25 mouse cellular contexts compared by ENCODE assay signal in genomic region chr15:98852071-98852470, GRCm38 (mm10). TPM values are rescaled to one million over a fixed set of nuclear protein-coding genes. Genes with fewer than 3 reads are reported as not detected.
A peak's percentile ranks its signal among the peaks of the same experiment; 100 is the strongest.
DNase-seq lines count a peak whose midpoint lies in the region; TF ChIP-seq lines count a peak whose summit lies in the region.
"Had no signal": no experiment of that assay in that cellular context is flagged by ENCODE, and none has a peak within 500 bp of the region (broad histone marks: within the 10 kb centered on the region; RNA-seq: fewer than 3 reads in every experiment).

No protein-coding gene starts in this region.

- no peak for TF ChIP-seq POLR2A in kidney, adult 2 months (IDR thresholded peaks at IDR 0.05; ENCODE audit: low read depth, low read length)

- TF ChIP-seq CTCF in kidney, adult 2 months (conservative IDR thresholded peaks at IDR 0.05; ENCODE audit: insufficient read depth, insufficient read length, low read depth, low read length) = no peak

- peaks cover 9% of the 10 kb centered on the region for H3K36me3 ChIP-seq in kidney, adult 2 months (ENCODE audit: control insufficient read depth, insufficient read depth, low read length)

- H3K4me1 ChIP-seq in kidney, adult 2 months (ENCODE audit: control insufficient read depth, insufficient read depth, low read length) = no peaks in the 10 kb centered on the region
- H3K4me1 ChIP-seq: embryonic facial prominence, embryonic 10.5 days; embryonic facial prominence, embryonic 13.5 days; hindbrain, embryonic 13.5 days had no signal

- H3K27ac ChIP-seq in kidney, adult 2 months (ENCODE audit: insufficient read depth, low read depth, low read length) = no peak overlapping the region
- H3K27ac ChIP-seq: embryonic facial prominence, embryonic 10.5 days; embryonic facial prominence, embryonic 13.5 days; heart, adult 2 months; hindbrain, embryonic 13.5 days had no signal

- H3K4me3 ChIP-seq in kidney, adult 2 months (ENCODE audit: insufficient read depth, low read depth, low read length) = no peak overlapping the region
- H3K4me3 ChIP-seq: embryonic facial prominence, embryonic 13.5 days; erythroblast, embryonic 14.5 days; heart, adult 2 months; hindbrain, embryonic 13.5 days had no signal

- peak; percentile 31 for DNase-seq in cerebellum, adult 9-11 months
- no peak for DNase-seq in cerebellum, adult 8-10 months
- peak; percentile 6 for DNase-seq in gastrocnemius, postnatal 10 days
- no peak for DNase-seq in gastrocnemius, postnatal 14 days
- DNase-seq in kidney, postnatal 10 days = peak; percentile 8
- no peak for DNase-seq in kidney, adult 2 months
- DNase-seq in ovary, postnatal 36 days (ENCODE audit: low spot score) = peak; percentile 4
- DNase-seq in ovary, postnatal 10 days (ENCODE audit: low spot score) = no peak
- DNase-seq: adrenal gland, postnatal 10 days; adrenal gland, postnatal 36 days; cerebellum, adult 18-20 months; cerebellum, postnatal 10 days; cerebellum, postnatal 36 days; embryo, embryonic 11 days; forebrain, postnatal 0 days; gastrocnemius, postnatal 25 days; heart, adult 2 months; kidney, adult 11 months had no signal

- no peaks in the 10 kb centered on the region for H3K27me3 ChIP-seq in kidney, adult 2 months (replicated peaks; ENCODE audit: control insufficient read depth, insufficient read depth, low read length)
- H3K27me3 ChIP-seq: embryonic facial prominence, embryonic 13.5 days; hindbrain, embryonic 13.5 days; Patski had no signal

- 95% methylated on average over 9 of the region's 9 CpGs for WGBS in kidney, adult 2 months

- intact Hi-C loops in gastrocnemius, postnatal 14 days (cut with DNase I; ENCODE audit: low total_unique reads) = no loop called here

RNA-seq across cellular contexts. Expression of gene Kmt2d, which starts 18.9 kb away (rescaled TPM):
- total RNA-seq in gastrocnemius, postnatal 10 days (2021) = 10 to 100 TPM; 46.9 to 59.9 TPM
- total RNA-seq in gastrocnemius, postnatal 14 days (2021) = 10 to 100 TPM; 40.2 to 40.8 TPM
- 18.8 and 20.8 TPM in 2 replicates for polyA plus RNA-seq in kidney, adult 2 months (2012; rRNA removed)

RNA-seq across cellular contexts. Expression of gene Prkag1, which starts 20.8 kb away (rescaled TPM):
- 10 to 100 TPM; 35.8 to 36.6 TPM for total RNA-seq in gastrocnemius, postnatal 10 days (2021)
- 10 to 100 TPM; 36.6 to 42.0 TPM for total RNA-seq in gastrocnemius, postnatal 14 days (2021)
- polyA plus RNA-seq in kidney, adult 2 months (2012; rRNA removed) = 68.9 and 72.7 TPM in 2 replicates

RNA-seq across cellular contexts. Expression of gene Rhebl1, which starts 42.3 kb away (rescaled TPM):
- 1 to 10 TPM; 2.1 to 2.7 TPM for total RNA-seq in gastrocnemius, postnatal 10 days (2021)
- total RNA-seq in gastrocnemius, postnatal 14 days (2021) = 1 to 10 TPM; 1.1 to 2.0 TPM
- polyA plus RNA-seq in kidney, adult 2 months (2012; rRNA removed) = 6.4 and 7.1 TPM in 2 replicates

RNA-seq across cellular contexts. Expression of gene Ddn, which starts 42.8 kb away (rescaled TPM):
- total RNA-seq in gastrocnemius, postnatal 10 days (2021) = 1 to 10 TPM; 2.2 to 2.7 TPM
- total RNA-seq in gastrocnemius, postnatal 14 days (2021) = 1 to 10 TPM; 1.6 to 2.7 TPM
- 12.1 and 12.3 TPM in 2 replicates for polyA plus RNA-seq in kidney, adult 2 months (2012; rRNA removed)
- total RNA-seq: adrenal gland, adult 18-20 months had no signal
- polyA plus RNA-seq: embryonic facial prominence, embryonic 10.5 days; embryonic facial prominence, embryonic 13.5 days; Patski had no signal

RNA-seq across cellular contexts. Expression of gene Dhh, which starts 46.3 kb away (rescaled TPM):
- 1 to 10 TPM; 3.6 to 4.0 TPM for total RNA-seq in gastrocnemius, postnatal 10 days (2021)
- 1 to 10 TPM in 1 of 2 experiments, under 1 TPM in 1; 0.97 to 4.1 TPM for total RNA-seq in gastrocnemius, postnatal 14 days (2021)
- 1.2 and 1.5 TPM in 2 replicates for polyA plus RNA-seq in kidney, adult 2 months (2012; rRNA removed)
- total RNA-seq: hematopoietic stem cell, adult 5-6 weeks had no signal
- polyA plus RNA-seq: erythroblast, embryonic 14.5 days; Patski had no signal

Comparison
In these comparisons a context has a peak if more than half of its experiments do, and no peak if none do; other contexts are left out.
1. DNase-seq: peak in cerebellum, adult 9-11 months (single experiment), gastrocnemius, postnatal 10 days (single experiment), kidney, postnatal 10 days (single experiment) and ovary, postnatal 36 days (single experiment); none in cerebellum, adult 8-10 months (single experiment), gastrocnemius, postnatal 14 days (single experiment), kidney, adult 2 months (single experiment) and ovary, postnatal 10 days (single experiment).